Mouse (Mus musculus) stomach, embryonic 15.5 days (tissue): Measurements from ENCODE around the gene Cend1. TPM values are rescaled to one million over a fixed set of nuclear protein-coding genes. Genes with fewer than 3 reads are reported as not detected.

Experiments
- ATAC-seq: fragments of 200-750 bp; cut with Nextera tagmentation; 2 replicates; pipeline ENCODE4 v1.8.0; 2017; ENCODE audit warnings: low read depth, moderate number of reproducible peaks, moderate TSS enrichment; ENCODE audit not compliant: insufficient read depth, low FRiP score
- H3K27ac ChIP-seq: fragments of 300-500 bp; sonication (generic); 2 replicates; pipeline ENCODE4 v1.5.1; 2015; ENCODE audit warnings: mild to moderate bottlenecking, inconsistent platforms
- H3K27me3 ChIP-seq: fragments of 300-500 bp; sonication (generic); replicated peaks from 2 replicates; pipeline ENCODE4 v1.6.1; 2015; ENCODE audit warnings: inconsistent platforms
- H3K36me3 ChIP-seq: fragments of 300-500 bp; sonication (generic); 2 replicates; pipeline ENCODE4 v1.6.1; 2015; ENCODE audit warnings: inconsistent platforms
- H3K4me1 ChIP-seq: fragments of 300-500 bp; sonication (generic); 2 replicates; pipeline ENCODE4 v1.6.1; 2015; ENCODE audit warnings: inconsistent platforms
- H3K4me2 ChIP-seq: fragments of 300-500 bp; sonication (generic); 2 replicates; pipeline ENCODE4 v1.6.1; 2015; ENCODE audit warnings: mild to moderate bottlenecking, inconsistent platforms
- H3K4me3 ChIP-seq: fragments of 300-500 bp; sonication (generic); replicated peaks from 2 replicates; pipeline ENCODE4 v1.5.1; 2015; ENCODE audit warnings: inconsistent platforms
- H3K9ac ChIP-seq: fragments of 300-500 bp; sonication (generic); 2 replicates; pipeline ENCODE4 v1.6.1; 2015; ENCODE audit warnings: inconsistent platforms
- H3K9me3 ChIP-seq: fragments of 300-500 bp; sonication (generic); 2 replicates; pipeline ENCODE4 v1.6.1; 2016; ENCODE audit warnings: inconsistent platforms
- WGBS: fragments of 180-500 bp; shearing (Covaris S2); methylation state at CpG from one replicate; pipeline ENCODE4 v1.1.7; 2015; 5-methylcytosine and 5-hydroxymethylcytosine counted together
- polyA plus RNA-seq: library from polyadenylated mRNA; unstranded; fragments of >200 nt; fragmentation: Nextera tagmentation; extraction: Ambion mirVana; gene quantifications from 2 replicates; pipeline ENCODE4 v1.2.1, GENCODE M21; 2015

Cend1 gene
- polyA plus RNA-seq, 1 experiment from 2014 or later, result 2.5 TPM

DNA sequence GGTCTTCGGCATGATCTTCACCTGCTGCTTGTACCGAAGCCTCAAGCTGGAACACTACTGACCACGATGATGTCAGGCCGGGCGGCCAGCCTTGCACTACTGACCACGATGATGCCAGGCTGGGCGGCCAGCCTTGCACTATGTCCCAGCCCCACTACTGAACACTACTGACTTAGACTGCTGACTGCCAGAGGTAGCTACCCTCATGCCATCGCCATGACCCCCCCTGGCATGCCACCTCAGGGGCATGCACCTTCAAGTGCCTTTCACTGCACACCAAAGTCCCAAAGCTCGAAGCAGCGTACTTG, 41.3 kb upstream of the Cend1 start:
- H3K27me3 ChIP-seq, result no peaks in the 10 kb centered on the region
- peaks cover 36% of the 10 kb centered on the region for H3K4me1 ChIP-seq
- 92% methylated on average over 10 of the region's 10 CpGs for WGBS
- H3K27ac ChIP-seq, result no peak overlapping the region
- no peak overlapping the region for H3K9ac ChIP-seq
- H3K4me2 ChIP-seq, result no peak overlapping the region
- H3K36me3 ChIP-seq, result peaks cover 24% of the 10 kb centered on the region
- no peak overlapping the region for H3K4me3 ChIP-seq
- H3K9me3 ChIP-seq, result no peaks in the 10 kb centered on the region
- ATAC-seq, result no peak

DNA sequence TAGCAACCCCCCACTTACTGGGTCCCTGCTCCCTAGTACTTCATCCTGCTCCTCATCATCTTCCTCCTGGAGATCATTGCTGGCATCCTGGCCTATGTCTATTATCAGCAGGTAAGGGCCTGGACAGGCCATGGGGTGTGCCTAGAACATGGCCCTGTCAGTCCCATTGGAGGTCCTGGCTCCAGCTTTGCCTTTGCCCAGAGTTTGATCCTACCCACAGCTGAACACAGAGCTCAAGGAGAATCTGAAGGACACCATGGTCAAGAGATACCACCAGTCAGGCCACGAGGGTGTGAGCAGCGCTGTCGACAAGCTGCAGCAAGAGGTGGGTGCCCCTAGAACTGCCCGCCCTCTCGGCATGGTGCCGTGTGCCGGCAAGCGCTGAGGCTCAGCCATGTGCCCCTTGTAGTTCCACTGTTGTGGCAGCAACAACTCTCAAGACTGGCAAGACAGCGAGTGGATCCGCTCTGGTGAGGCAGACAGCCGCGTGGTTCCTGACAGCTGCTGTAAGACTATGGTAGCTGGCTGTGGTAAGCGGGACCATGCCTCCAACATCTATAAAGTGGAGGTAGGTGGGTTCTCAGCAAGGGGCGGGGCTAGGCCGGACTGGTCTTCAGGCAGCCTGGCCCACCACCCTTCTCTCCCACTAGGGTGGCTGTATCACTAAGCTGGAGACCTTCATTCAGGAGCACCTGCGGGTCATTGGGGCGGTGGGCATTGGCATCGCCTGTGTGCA, 40.8 kb upstream of the Cend1 start:
- WGBS, result 90% methylated on average over 18 of the region's 18 CpGs
- H3K9ac ChIP-seq, result no peak overlapping the region

DNA sequence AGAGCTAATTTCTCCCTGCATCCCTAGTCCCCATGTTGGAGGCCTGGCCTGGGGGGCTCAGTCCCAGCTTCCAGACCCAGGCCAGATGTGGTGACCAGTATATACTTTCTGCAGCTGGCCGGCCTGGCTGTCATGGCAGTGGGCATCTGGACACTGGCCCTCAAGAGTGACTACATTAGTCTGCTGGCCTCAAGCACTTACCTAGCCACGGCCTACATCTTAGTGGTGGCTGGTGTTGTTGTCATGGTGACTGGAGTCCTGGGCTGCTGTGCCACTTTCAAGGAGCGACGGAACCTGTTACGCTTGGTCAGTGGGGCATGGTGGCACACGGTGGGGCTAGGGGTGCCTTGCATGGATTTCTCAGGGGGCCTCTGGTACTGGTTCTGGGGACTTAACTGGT, 40.1 kb upstream of the Cend1 start:
- WGBS, result 86% methylated on average over 6 of the region's 6 CpGs
- peak overlapping the region; percentile 21; the same call in 1 of the 2 replicates for H3K9ac ChIP-seq
- peaks cover 46% of the 10 kb centered on the region for H3K4me1 ChIP-seq
- peak overlapping the region; percentile 83 for H3K4me3 ChIP-seq
- H3K36me3 ChIP-seq, result peaks cover 24% of the 10 kb centered on the region
- ATAC-seq, result no peak
- no peaks in the 10 kb centered on the region for H3K9me3 ChIP-seq
- H3K4me2 ChIP-seq, result peak overlapping the region; percentile 84
- peak overlapping the region; percentile 95 for H3K27ac ChIP-seq
- peaks cover 7% of the 10 kb centered on the region; the same call in 1 of the 2 replicates for H3K27me3 ChIP-seq

More for the DNA sequence above, 40.8 kb upstream of the Cend1 start:
- Histone ChIP-seq H3K4me2 (no peak overlapping the region), H3K4me3 (no peak overlapping the region), H3K27ac (no peak overlapping the region), H3K4me1 (peaks cover 39% of the 10 kb centered on the region), H3K9me3 (no peaks in the 10 kb centered on the region), H3K27me3 (no peaks in the 10 kb centered on the region), H3K36me3 (peaks cover 24% of the 10 kb centered on the region)
- ATAC-seq, result no peak

DNA sequence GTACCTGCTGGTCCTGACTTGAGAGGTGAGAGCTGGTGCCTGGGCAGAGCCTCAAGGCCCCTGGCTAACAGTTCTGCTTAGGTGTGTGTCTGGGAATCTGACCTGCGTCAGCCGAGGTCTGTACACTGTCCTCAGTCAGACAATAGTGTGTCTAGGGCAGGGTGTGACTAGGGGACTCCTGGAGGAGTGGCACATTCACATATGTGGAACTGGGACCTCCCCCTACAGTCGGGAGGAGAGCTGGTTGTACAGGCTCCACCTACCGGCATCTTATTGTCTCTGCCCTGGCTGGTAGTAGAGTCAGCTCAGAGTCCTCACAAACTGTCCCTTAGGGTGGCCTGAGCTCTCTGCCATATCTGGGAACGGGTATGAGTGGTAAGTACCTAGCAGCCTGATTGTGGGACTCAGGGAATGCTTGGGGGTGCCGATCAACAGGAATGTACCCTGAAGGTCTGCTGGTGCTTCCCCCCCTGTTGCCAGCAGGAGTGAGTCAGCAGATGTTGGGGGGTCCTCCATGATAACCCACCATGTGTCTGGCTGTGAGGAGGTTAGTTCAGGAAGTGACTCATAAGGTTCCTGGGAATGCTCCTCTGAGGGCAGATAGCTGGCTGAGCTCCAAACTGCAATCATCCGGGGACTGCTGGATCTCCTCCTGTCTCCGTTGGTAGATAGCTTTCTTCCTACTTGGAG, 39.4 kb upstream of the Cend1 start:
- peak overlapping the region; percentile 62; the same call in 1 of the 2 replicates for H3K9ac ChIP-seq
- 6% methylated on average over 8 of the region's 8 CpGs for WGBS
- peak; percentile 57 for ATAC-seq
- H3K9me3 ChIP-seq, result no peaks in the 10 kb centered on the region
- peak overlapping the region; percentile 83 for H3K4me3 ChIP-seq
- peaks cover 14% of the 10 kb centered on the region; the same call in 1 of the 2 replicates for H3K27me3 ChIP-seq
- peaks cover 43% of the 10 kb centered on the region for H3K4me1 ChIP-seq
- peaks cover 24% of the 10 kb centered on the region for H3K36me3 ChIP-seq
- H3K4me2 ChIP-seq, result peak overlapping the region; percentile 84
- H3K27ac ChIP-seq, result peak overlapping the region; percentile 95

DNA sequence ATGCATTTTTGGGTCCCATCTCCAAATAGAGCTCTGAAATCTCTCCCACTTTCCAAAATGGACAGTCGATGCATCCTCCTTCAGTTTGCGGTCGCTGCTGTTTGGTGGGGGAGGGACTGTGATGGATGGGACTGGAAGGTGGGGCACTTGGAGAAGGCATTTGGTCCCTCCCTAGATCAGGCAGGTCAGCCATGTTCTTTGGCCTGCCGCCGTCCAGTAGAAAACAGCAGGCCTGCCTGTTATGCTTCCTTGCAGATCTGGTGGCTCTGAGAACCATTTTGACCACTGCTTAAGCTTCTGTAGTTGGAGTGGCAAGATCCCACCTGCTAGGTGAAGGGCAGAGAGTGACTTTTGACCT, 38.9 kb upstream of the Cend1 start:
- 10% methylated on average over 5 of the region's 5 CpGs for WGBS
- Histone ChIP-seq H3K4me1 (peaks cover 46% of the 10 kb centered on the region), H3K27ac (peak overlapping the region; percentile 95), H3K9ac (peak overlapping the region; percentile 62; the same call in 1 of the 2 replicates), H3K4me2 (peak overlapping the region; percentile 84), H3K9me3 (no peaks in the 10 kb centered on the region), H3K36me3 (peaks cover 24% of the 10 kb centered on the region), H3K27me3 (peaks cover 18% of the 10 kb centered on the region), H3K4me3 (peak overlapping the region; percentile 83)
- ATAC-seq, result no peak

DNA sequence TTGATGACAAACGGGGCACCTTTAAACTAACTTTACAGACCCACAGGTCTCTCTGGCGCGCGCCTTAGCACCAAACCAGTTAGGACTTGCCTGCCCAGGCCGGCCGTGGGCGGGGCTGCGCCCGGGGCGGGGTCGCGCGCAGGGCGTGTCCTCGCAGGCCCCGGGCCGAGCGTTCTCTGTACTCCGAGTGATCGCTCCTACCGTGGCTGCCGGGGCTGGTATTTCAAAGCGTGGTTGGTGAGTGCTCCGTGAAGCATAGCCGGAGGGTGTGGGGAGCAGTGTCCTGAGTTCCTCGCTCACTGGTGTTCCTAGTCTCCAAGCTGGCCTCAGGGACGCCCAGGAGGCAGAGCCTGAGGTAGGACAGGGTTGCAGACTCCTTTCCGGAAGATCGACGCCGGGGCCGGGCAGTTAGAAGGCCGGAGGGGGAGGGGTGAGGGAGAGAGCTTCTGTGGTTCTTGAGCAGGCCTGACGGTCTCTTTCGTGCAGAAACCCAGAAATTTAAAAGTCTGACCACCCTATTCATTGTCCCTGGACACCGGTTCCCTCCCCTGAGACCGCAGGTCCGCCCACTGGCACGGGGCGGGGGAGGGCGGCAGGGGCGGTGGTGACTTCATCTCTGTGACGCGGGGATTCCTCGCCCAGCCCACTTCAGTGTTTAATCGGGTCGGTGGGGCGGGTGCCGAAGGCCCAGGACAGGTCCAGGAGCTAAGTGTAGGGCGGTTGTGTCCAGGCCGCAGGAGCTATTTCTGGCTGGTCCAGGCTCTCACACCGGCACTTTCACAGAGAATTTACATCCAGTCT, 38.1 kb upstream of the Cend1 start, which contains the start of gene Cd151:
Gene Cd151, plus strand, starts transcription at position 163 of the 801 bp plus-strand sequence.
- Histone ChIP-seq H3K36me3 (peaks cover 24% of the 10 kb centered on the region), H3K27ac (peak within 1 kb of the TSS; percentile 95), H3K27me3 (peaks cover 23% of the 10 kb centered on the region), H3K9me3 (no peaks in the 10 kb centered on the region), H3K4me1 (peaks cover 49% of the 10 kb centered on the region), H3K4me2 (peak within 1 kb of the TSS; percentile 84), H3K9ac (peak within 1 kb of the TSS; percentile 62), H3K4me3 (peak within 1 kb of the TSS; percentile 83)
- ATAC-seq, result peak; percentile 85
- under 1% methylated on average over 52 of the region's 52 CpGs for WGBS

DNA sequence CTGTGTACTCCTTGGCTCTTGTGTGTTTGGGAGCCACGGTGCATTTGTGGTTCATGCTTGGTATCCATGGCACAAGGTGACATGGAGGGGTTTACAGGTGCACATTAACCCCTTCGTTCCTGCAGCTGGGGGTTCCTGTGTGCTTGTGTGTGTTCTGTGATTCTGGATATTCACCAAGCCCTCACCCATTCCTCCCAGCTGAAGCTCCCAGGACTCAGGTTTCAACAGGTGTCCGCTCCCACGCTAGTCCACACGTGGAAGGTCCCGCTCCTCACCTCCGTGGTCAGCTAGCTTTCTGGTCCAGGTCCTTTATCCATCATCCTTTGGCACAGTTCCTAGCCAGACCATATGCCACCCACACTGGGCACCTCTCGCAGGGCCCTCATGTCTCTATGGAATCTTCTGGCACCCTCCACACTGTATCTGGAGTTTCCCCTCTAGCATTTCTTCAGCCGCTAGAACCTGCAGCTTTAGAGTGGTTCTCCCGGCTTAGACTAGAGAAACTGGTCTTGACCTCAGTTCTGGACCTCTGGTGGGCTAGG, 37.4 kb upstream of the Cend1 start:
- H3K36me3 ChIP-seq, result peaks cover 24% of the 10 kb centered on the region
- no peak for ATAC-seq

DNA sequence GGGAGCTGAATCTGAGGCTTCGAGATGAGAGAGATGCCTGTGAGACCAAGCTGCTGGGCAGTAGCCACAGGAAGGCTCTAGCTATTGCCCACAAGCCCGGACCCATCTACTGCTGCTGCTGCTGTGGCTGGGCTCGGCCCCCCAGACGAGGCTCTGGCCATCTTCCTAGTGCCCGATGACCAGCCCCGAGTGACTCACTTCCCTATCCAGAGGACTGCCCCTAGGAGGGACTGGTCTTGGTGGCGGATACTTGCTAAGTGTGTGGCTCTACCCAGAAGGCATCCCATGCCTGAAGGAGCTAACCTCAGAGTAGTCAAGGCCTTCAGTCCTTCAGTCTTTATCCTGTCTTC, 36.7 kb upstream of the Cend1 start:
- ATAC-seq, result no peak
- Histone ChIP-seq H3K9ac (no peak overlapping the region), H3K4me3 (no peak overlapping the region), H3K27me3 (peaks cover 32% of the 10 kb centered on the region), H3K9me3 (no peaks in the 10 kb centered on the region), H3K27ac (no peak overlapping the region), H3K4me1 (peaks cover 60% of the 10 kb centered on the region), H3K36me3 (peaks cover 18% of the 10 kb centered on the region), H3K4me2 (no peak overlapping the region)
- WGBS, result 78% methylated on average over 7 of the region's 7 CpGs

More for the DNA sequence above, 37.4 kb upstream of the Cend1 start:
- Histone ChIP-seq H3K9ac (peak overlapping the region; percentile 62; the same call in 1 of the 2 replicates), H3K4me1 (peaks cover 54% of the 10 kb centered on the region), H3K4me3 (peak overlapping the region; percentile 83), H3K27ac (peak overlapping the region; percentile 95), H3K27me3 (peaks cover 31% of the 10 kb centered on the region), H3K4me2 (peak overlapping the region; percentile 84), H3K9me3 (no peaks in the 10 kb centered on the region)
- 56% methylated on average over 10 of the region's 10 CpGs for WGBS

DNA sequence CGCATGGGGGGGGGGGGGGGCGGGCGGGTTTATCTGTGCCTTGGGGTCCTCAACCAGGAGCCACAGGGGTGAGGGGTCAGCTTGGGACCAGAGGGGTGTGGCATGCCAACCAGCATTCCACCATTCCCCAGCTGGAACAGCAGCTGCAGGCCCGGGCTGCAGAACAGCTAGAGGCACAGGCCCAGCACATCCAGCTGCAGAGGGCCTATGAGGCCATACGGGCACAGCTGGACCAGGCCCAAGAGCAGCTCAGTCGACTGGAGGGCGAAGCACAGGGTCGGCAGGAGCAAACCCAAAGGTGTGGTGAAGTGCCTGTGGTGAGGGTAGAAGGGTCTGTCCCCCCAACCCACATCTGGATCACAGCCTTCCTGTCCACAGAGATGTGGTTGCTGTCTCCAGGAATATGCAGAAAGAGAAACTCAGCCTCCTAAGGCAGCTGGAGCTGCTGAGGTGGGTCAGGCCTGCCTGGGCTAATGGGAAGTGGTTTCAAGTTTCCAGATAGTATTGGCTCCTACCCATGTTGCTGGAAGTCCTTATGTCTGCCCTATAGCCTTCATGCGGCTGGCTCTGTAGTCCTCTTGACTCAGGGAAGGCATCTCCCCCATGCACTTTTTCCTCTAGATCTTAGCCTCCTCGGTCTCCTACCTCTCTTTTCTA, 36.2 kb upstream of the Cend1 start:
- Histone ChIP-seq H3K4me3 (no peak overlapping the region; the same call in 1 of the 2 replicates), H3K9ac (no peak overlapping the region), H3K36me3 (peaks cover 13% of the 10 kb centered on the region), H3K27ac (no peak overlapping the region), H3K9me3 (no peaks in the 10 kb centered on the region), H3K4me2 (peak overlapping the region; percentile 48), H3K4me1 (peaks cover 64% of the 10 kb centered on the region), H3K27me3 (peaks cover 32% of the 10 kb centered on the region)
- WGBS, result 37% methylated on average over 10 of the region's 10 CpGs
- ATAC-seq, result no peak

DNA sequence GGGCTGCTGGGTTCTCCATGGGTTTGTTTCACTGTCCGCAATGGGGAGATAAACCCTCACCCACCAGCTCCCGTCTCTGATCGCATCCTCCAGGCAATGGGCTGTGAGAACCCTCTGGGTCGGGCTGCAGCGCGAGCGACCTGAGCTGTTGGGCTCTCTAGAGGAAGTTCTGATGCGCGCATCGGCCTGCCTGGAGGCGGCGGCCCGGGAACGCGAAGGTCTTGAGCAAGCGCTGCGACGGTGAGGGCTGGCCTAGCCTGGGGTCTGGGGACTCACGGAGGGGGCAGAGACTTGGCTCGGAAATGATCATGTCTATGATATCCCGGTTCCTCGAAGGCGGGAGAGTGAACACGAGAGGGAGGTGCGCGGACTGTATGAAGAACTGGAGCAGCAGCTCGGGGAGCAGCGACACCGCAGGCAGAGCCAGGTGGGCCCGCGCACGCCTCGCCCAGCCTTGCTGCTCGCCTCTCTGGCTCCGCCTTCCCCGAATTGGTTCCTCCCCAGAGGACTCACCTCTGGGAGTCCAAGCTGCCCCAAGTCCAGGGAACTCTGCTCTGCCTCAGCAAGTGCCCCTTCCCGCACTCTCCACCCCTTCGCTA, 35.4 kb upstream of the Cend1 start:
- Histone ChIP-seq H3K4me3 (peak overlapping the region; percentile 20), H3K9ac (0 out of 2 replicates have a peak overlapping the region, but pooled peaks have one; percentile 13), H3K27ac (no peak overlapping the region), H3K36me3 (peaks cover 5% of the 10 kb centered on the region), H3K27me3 (peaks cover 33% of the 10 kb centered on the region), H3K9me3 (no peaks in the 10 kb centered on the region), H3K4me1 (peaks cover 71% of the 10 kb centered on the region), H3K4me2 (peak overlapping the region; percentile 48)
- ATAC-seq, result no peak
- WGBS, result 10% methylated on average over 38 of the region's 38 CpGs
